Mouse (Mus musculus): ENCODE data around the gene Ttc28. TPM values are rescaled to one million over a fixed set of nuclear protein-coding genes. Genes with fewer than 3 reads are reported as not detected.

Gene Ttc28
- polyA plus RNA-seq, 1 experiment: 3.4 TPM

DNA sequence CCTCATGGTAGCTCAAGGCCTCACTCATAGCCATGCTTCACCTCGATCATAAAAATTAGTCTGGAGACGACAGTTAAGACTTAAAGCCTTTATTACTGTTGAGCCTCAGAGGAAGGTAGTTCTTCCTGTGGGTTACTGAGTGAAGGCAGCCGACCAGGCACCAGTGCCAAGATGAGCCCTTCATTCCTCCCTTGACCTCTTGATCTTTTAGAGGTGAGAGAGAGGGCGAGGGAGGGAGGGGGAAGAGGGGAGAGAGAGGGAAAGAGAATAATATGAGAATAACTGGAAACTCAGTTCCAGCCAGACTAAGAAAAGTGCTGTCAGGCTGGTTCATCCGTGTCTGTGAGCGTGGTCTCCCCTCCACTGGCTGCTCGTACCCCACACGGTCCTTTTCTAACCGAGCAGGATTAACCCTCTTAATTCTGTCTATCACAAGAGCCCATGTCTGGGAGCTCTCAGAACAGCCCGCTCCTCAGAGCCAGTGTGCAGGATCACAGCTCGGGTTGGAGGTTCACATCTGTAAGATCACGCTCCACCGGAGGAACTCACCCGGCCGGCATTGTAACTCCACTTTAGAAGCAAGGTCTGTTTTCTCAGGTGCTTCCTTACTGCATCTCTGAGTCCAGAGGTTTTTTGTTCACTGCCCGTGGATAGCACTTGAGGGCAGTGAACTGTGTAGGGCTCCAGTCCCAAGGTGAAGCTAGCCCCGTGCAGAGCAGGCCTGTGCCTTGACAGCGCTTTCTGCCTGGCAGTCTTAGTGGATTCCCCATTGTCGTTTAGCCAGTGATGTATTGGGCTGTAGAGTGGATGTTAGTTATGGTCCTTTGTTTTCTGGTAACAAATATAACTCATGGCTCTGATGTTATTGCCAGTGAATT, 272.5 kb downstream of the Ttc28 start:
- no peaks in the 10 kb centered on the region for H3K79me3 ChIP-seq (ENCODE audit: low read depth)
- TF ChIP-seq MAX (IDR thresholded peaks at IDR 0.05) (no peak), CTCF (IDR thresholded peaks at IDR 0.05; ENCODE audit: control insufficient read depth, insufficient read depth, insufficient read length) (no peak), USF1 (IDR thresholded peaks at IDR 0.05; ENCODE audit: low read depth) (no peak), CEBPB (IDR thresholded peaks at IDR 0.05; ENCODE audit: low read depth) (no peak), MYOG (IDR thresholded peaks at IDR 0.05; ENCODE audit: control insufficient read depth, extremely low read depth, insufficient read length) (no peak), FOSL1 (IDR thresholded peaks at IDR 0.05; ENCODE audit: insufficient read depth, low read length, poor library complexity, severe bottlenecking) (no peak), MYOD1 (IDR thresholded peaks at IDR 0.05; ENCODE audit: control insufficient read depth, insufficient read length, low read depth) (no peak)
- no peaks in the 10 kb centered on the region for H3K36me3 ChIP-seq (ENCODE audit: control insufficient read depth, insufficient read depth)
- H3K27me3 ChIP-seq (ENCODE audit: control insufficient read depth, insufficient read depth, insufficient read length): no peaks in the 10 kb centered on the region
- H3K79me2 ChIP-seq (ENCODE audit: control insufficient read depth, insufficient read depth): no peaks in the 10 kb centered on the region
- H3ac ChIP-seq (ENCODE audit: control insufficient read depth, insufficient read length, low read depth): no peak overlapping the region
- no peak overlapping the region for H3K4me3 ChIP-seq (ENCODE audit: insufficient read depth, poor library complexity, severe bottlenecking)

DNA sequence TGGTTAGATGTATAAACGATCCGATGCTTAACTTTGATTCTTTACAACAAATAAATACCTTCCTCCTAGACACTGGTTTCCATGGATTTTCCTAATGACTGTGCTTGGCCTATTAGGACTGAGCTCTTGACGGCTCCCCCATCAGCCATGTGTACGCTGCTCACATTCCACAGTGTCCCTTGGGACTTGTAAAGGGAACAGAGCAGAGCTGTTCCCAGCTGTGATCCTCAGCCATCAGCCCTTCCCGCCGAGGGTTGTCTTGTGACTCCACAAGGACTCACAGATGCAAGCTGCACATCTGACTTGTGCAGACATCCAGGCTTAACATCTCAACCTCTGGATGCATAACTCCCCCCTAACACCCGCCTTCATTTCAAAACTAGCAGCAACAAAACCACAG, 275.0 kb downstream of the Ttc28 start:
- H3K79me2 ChIP-seq (ENCODE audit: control insufficient read depth, insufficient read depth): no peaks in the 10 kb centered on the region
- no peak for TF ChIP-seq CTCF (IDR thresholded peaks at IDR 0.05; ENCODE audit: control insufficient read depth, insufficient read depth, insufficient read length)
- TF ChIP-seq MYOD1 (IDR thresholded peaks at IDR 0.05; ENCODE audit: control insufficient read depth, insufficient read length, low read depth): peak; percentile 42

DNA sequence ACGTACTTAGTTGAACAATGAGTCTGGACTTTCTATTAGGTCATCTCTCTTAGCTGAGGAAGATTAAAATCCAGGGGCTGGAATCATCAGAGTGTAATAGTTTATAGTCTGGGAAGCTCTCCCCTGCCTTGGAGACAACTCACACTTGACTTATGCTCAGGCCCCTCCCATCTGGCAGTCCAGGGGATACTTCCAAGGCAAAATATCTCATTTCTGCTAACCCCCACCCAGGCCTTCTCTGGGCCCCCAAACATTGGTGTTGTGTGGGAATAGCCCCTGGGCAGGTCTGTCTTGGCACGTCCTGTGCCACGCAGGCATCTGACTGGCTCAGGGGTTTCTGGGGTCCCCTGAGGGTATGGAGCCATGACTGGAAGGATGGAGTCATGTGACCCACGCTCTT, 275.7 kb downstream of the Ttc28 start:
- Histone ChIP-seq H3K27me3 (ENCODE audit: control insufficient read depth, insufficient read depth, insufficient read length) (no peaks in the 10 kb centered on the region), H3K4me3 (ENCODE audit: insufficient read depth, poor library complexity, severe bottlenecking) (no peak overlapping the region), H3ac (ENCODE audit: control insufficient read depth, insufficient read length, low read depth) (no peak overlapping the region), H3K79me2 (ENCODE audit: control insufficient read depth, insufficient read depth) (no peaks in the 10 kb centered on the region), H3K79me3 (ENCODE audit: low read depth) (no peaks in the 10 kb centered on the region), H3K36me3 (ENCODE audit: control insufficient read depth, insufficient read depth) (no peaks in the 10 kb centered on the region)
- TF ChIP-seq FOSL1 (IDR thresholded peaks at IDR 0.05; ENCODE audit: insufficient read depth, low read length, poor library complexity, severe bottlenecking): no peak
- TF ChIP-seq MYOG (IDR thresholded peaks at IDR 0.05; ENCODE audit: control insufficient read depth, extremely low read depth, insufficient read length): no peak
- TF ChIP-seq MYOD1 (IDR thresholded peaks at IDR 0.05; ENCODE audit: control insufficient read depth, insufficient read length, low read depth): no peak
- TF ChIP-seq MAX (IDR thresholded peaks at IDR 0.05): no peak
- no peak for TF ChIP-seq CEBPB (IDR thresholded peaks at IDR 0.05; ENCODE audit: low read depth)
- TF ChIP-seq CTCF (IDR thresholded peaks at IDR 0.05; ENCODE audit: control insufficient read depth, insufficient read depth, insufficient read length): no peak
- no peak for TF ChIP-seq USF1 (IDR thresholded peaks at IDR 0.05; ENCODE audit: low read depth)

More for the DNA sequence above, 275.0 kb downstream of the Ttc28 start:
- Histone ChIP-seq H3ac (ENCODE audit: control insufficient read depth, insufficient read length, low read depth) (no peak overlapping the region), H3K27me3 (ENCODE audit: control insufficient read depth, insufficient read depth, insufficient read length) (no peaks in the 10 kb centered on the region), H3K79me3 (ENCODE audit: low read depth) (no peaks in the 10 kb centered on the region), H3K4me3 (ENCODE audit: insufficient read depth, poor library complexity, severe bottlenecking) (no peak overlapping the region), H3K36me3 (ENCODE audit: control insufficient read depth, insufficient read depth) (no peaks in the 10 kb centered on the region)

DNA sequence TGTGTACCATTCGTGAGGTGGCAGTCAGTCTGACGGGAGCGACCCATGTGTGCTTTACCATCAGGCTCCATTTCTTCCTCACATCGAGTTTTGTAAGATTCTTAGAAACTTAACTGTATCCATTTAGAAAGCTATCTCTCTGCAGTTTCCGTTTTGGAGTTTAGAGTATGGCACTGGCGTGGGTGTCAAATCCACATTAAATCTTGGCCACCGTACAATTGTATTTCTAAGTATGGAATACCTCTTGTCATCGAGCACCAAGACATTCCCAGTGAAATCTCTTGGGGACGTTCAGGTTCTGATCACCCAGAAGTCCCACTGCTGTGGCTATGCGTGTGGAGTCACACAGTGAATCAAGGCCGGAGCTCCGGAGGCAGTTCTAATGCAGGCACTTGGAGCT, 276.3 kb downstream of the Ttc28 start:
- TF ChIP-seq MYOD1 (IDR thresholded peaks at IDR 0.05; ENCODE audit: control insufficient read depth, insufficient read length, low read depth): no peak
- TF ChIP-seq MYOG (IDR thresholded peaks at IDR 0.05; ENCODE audit: control insufficient read depth, extremely low read depth, insufficient read length): no peak
- no peak for TF ChIP-seq CEBPB (IDR thresholded peaks at IDR 0.05; ENCODE audit: low read depth)
- no peak for TF ChIP-seq MAX (IDR thresholded peaks at IDR 0.05)
- no peak for TF ChIP-seq FOSL1 (IDR thresholded peaks at IDR 0.05; ENCODE audit: insufficient read depth, low read length, poor library complexity, severe bottlenecking)
- TF ChIP-seq CTCF (IDR thresholded peaks at IDR 0.05; ENCODE audit: control insufficient read depth, insufficient read depth, insufficient read length): no peak
- no peak for TF ChIP-seq USF1 (IDR thresholded peaks at IDR 0.05; ENCODE audit: low read depth)
- no peaks in the 10 kb centered on the region for H3K36me3 ChIP-seq (ENCODE audit: control insufficient read depth, insufficient read depth)
- H3K79me3 ChIP-seq (ENCODE audit: low read depth): no peaks in the 10 kb centered on the region
- H3K27me3 ChIP-seq (ENCODE audit: control insufficient read depth, insufficient read depth, insufficient read length): no peaks in the 10 kb centered on the region
- no peak overlapping the region for H3ac ChIP-seq (ENCODE audit: control insufficient read depth, insufficient read length, low read depth)
- H3K4me3 ChIP-seq (ENCODE audit: insufficient read depth, poor library complexity, severe bottlenecking): no peak overlapping the region
- H3K79me2 ChIP-seq (ENCODE audit: control insufficient read depth, insufficient read depth): no peaks in the 10 kb centered on the region

DNA sequence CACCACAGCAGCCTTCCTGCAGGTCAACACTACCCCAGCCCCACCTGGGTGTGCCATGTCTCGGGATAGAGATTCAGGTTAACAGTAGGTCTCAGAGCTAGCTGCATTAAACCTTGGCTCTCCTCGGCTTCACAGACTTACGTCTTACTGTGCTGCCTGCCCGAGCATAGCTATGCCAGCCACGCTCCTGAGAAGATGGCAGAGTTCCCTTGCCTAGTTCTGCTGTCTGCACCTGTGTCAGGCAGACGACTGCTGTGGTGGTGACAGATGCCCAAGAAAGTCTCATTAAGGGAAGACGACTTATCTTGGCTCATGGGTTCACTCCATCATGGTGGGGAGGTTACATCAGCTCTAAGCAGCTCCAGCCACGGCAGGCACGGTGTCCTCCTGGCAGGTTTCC, 278.7 kb downstream of the Ttc28 start:
- no peak for TF ChIP-seq CEBPB (IDR thresholded peaks at IDR 0.05; ENCODE audit: low read depth)
- TF ChIP-seq CTCF (IDR thresholded peaks at IDR 0.05; ENCODE audit: control insufficient read depth, insufficient read depth, insufficient read length): no peak
- no peak for TF ChIP-seq MYOG (IDR thresholded peaks at IDR 0.05; ENCODE audit: control insufficient read depth, extremely low read depth, insufficient read length)
- no peak for TF ChIP-seq MAX (IDR thresholded peaks at IDR 0.05)
- no peak for TF ChIP-seq USF1 (IDR thresholded peaks at IDR 0.05; ENCODE audit: low read depth)
- no peak for TF ChIP-seq FOSL1 (IDR thresholded peaks at IDR 0.05; ENCODE audit: insufficient read depth, low read length, poor library complexity, severe bottlenecking)
- TF ChIP-seq MYOD1 (IDR thresholded peaks at IDR 0.05; ENCODE audit: control insufficient read depth, insufficient read length, low read depth): no peak
- Histone ChIP-seq H3K36me3 (ENCODE audit: control insufficient read depth, insufficient read depth) (no peaks in the 10 kb centered on the region), H3K79me3 (ENCODE audit: low read depth) (no peaks in the 10 kb centered on the region), H3K27me3 (ENCODE audit: control insufficient read depth, insufficient read depth, insufficient read length) (no peaks in the 10 kb centered on the region), H3ac (ENCODE audit: control insufficient read depth, insufficient read length, low read depth) (no peak overlapping the region), H3K79me2 (ENCODE audit: control insufficient read depth, insufficient read depth) (no peaks in the 10 kb centered on the region), H3K4me3 (ENCODE audit: insufficient read depth, poor library complexity, severe bottlenecking) (no peak overlapping the region)
